Mouse (Mus musculus) erythroid progenitor cell, adult 5-6 weeks (primary cell): Measurements from ENCODE around the gene Prpf6. TPM values are rescaled to one million over a fixed set of nuclear protein-coding genes. Genes with fewer than 3 reads are reported as not detected.

Source experiments
- total RNA-seq, 2 experiments: library from RNA; stranded (forward) in 1 of 2; stranded (reverse) in 1 of 2; fragments of 150-400 nt in 1 of 2; fragments of 186-747, 209-891 nt in 1 of 2; gene quantifications; 2 replicates each; pipeline versions ENCODE4 v1.2.3 to v1.2.4; 2015 to 2017; ENCODE audit warnings: low replicate concordance in 2 of 2

Gene Prpf6
- total RNA-seq, 2 experiments from 2014 or later, result 11.7 to 28.1 TPM

Other genes with a start within 250 kb of the Prpf6 start
- 2.9 and 10.1 TPM in 2 replicates for gene Zgpat, start 226.9 kb upstream of the Prpf6 start, total RNA-seq (2015; ENCODE audit: low replicate concordance)
- 11.2 and 15.4 TPM in 2 replicates for gene Zgpat, start 226.9 kb upstream of the Prpf6 start, total RNA-seq (2017; ENCODE audit: low replicate concordance)
- gene Arfrp1, start 226.5 kb upstream of the Prpf6 start, total RNA-seq (2015; ENCODE audit: low replicate concordance), result 5.4 and 14.3 TPM in 2 replicates
- gene Arfrp1, start 226.5 kb upstream of the Prpf6 start, total RNA-seq (2017; ENCODE audit: low replicate concordance), result 9.0 and 10.8 TPM in 2 replicates
- 4.6 and 37.5 TPM in 2 replicates for gene Lime1, start 211.8 kb upstream of the Prpf6 start, total RNA-seq (2015; ENCODE audit: low replicate concordance)
- 11.7 and 13.2 TPM in 2 replicates for gene Lime1, start 211.8 kb upstream of the Prpf6 start, total RNA-seq (2017; ENCODE audit: low replicate concordance)
- 12.2 and 12.3 TPM in 2 replicates for gene Zbtb46, start 132.4 kb upstream of the Prpf6 start, total RNA-seq (2015; ENCODE audit: low replicate concordance)
- 7.5 and 15.5 TPM in 2 replicates for gene Zbtb46, start 132.4 kb upstream of the Prpf6 start, total RNA-seq (2017; ENCODE audit: low replicate concordance)
- not detected in 2 replicates for gene Abhd16b, start 98.7 kb upstream of the Prpf6 start, total RNA-seq (2015; ENCODE audit: low replicate concordance)
- not detected in 2 replicates for gene Abhd16b, start 98.7 kb upstream of the Prpf6 start, total RNA-seq (2017; ENCODE audit: low replicate concordance)
- 19.8 and 23.5 TPM in 2 replicates for gene Tpd52l2, start 94.7 kb upstream of the Prpf6 start, total RNA-seq (2015; ENCODE audit: low replicate concordance)
- gene Tpd52l2, start 94.7 kb upstream of the Prpf6 start, total RNA-seq (2017; ENCODE audit: low replicate concordance), result 45.3 and 90.6 TPM in 2 replicates
- 14.1 and 25.2 TPM in 2 replicates for gene Dnajc5, start 71.4 kb upstream of the Prpf6 start, total RNA-seq (2015; ENCODE audit: low replicate concordance)
- gene Dnajc5, start 71.4 kb upstream of the Prpf6 start, total RNA-seq (2017; ENCODE audit: low replicate concordance), result 21.4 and 23.3 TPM in 2 replicates
- 26.4 and 37.1 TPM in 2 replicates for gene Uckl1, start 7.0 kb upstream of the Prpf6 start, total RNA-seq (2015; ENCODE audit: low replicate concordance)
- gene Uckl1, start 7.0 kb upstream of the Prpf6 start, total RNA-seq (2017; ENCODE audit: low replicate concordance), result 15.2 and 30.2 TPM in 2 replicates
- gene Zfp512b, start 935 bp downstream of the Prpf6 start, total RNA-seq (2015; ENCODE audit: low replicate concordance), result 2.5 and 14.8 TPM in 2 replicates
- gene Zfp512b, start 935 bp downstream of the Prpf6 start, total RNA-seq (2017; ENCODE audit: low replicate concordance), result 0.39 and 4.2 TPM in 2 replicates
- 4.0 TPM in 1 of 2 replicates, not detected in the other for gene Samd10, start 7.3 kb downstream of the Prpf6 start, total RNA-seq (2015; ENCODE audit: low replicate concordance)
- gene Samd10, start 7.3 kb downstream of the Prpf6 start, total RNA-seq (2017; ENCODE audit: low replicate concordance), result 0.08 and 0.77 TPM in 2 replicates
- gene Gm29797, start 65.2 kb downstream of the Prpf6 start, total RNA-seq (2015; ENCODE audit: low replicate concordance), result not detected in 2 replicates
- gene Gm29797, start 65.2 kb downstream of the Prpf6 start, total RNA-seq (2017; ENCODE audit: low replicate concordance), result not detected in 2 replicates
- gene Sox18, start 79.8 kb downstream of the Prpf6 start, total RNA-seq (2015; ENCODE audit: low replicate concordance), result not detected in 2 replicates
- not detected in 2 replicates for gene Sox18, start 79.8 kb downstream of the Prpf6 start, total RNA-seq (2017; ENCODE audit: low replicate concordance)
- gene Tcea2, start 88.4 kb downstream of the Prpf6 start, total RNA-seq (2015; ENCODE audit: low replicate concordance), result 2.2 TPM in 1 of 2 replicates, not detected in the other
- 1.9 TPM in 1 of 2 replicates, not detected in the other for gene Tcea2, start 88.4 kb downstream of the Prpf6 start, total RNA-seq (2017; ENCODE audit: low replicate concordance)
- gene Rgs19, start 102.1 kb downstream of the Prpf6 start, total RNA-seq (2015; ENCODE audit: low replicate concordance), result 84.0 and 98.9 TPM in 2 replicates
- gene Rgs19, start 102.1 kb downstream of the Prpf6 start, total RNA-seq (2017; ENCODE audit: low replicate concordance), result 17.1 and 33.1 TPM in 2 replicates
- not detected in 2 replicates for gene Lkaaear1, start 106.6 kb downstream of the Prpf6 start, total RNA-seq (2015; ENCODE audit: low replicate concordance)
- gene Lkaaear1, start 106.6 kb downstream of the Prpf6 start, total RNA-seq (2017; ENCODE audit: low replicate concordance), result not detected in 2 replicates
- gene Oprl1, start 123.1 kb downstream of the Prpf6 start, total RNA-seq (2015; ENCODE audit: low replicate concordance), result not detected in 2 replicates
- gene Oprl1, start 123.1 kb downstream of the Prpf6 start, total RNA-seq (2017; ENCODE audit: low replicate concordance), result not detected in 2 replicates
- not detected in 2 replicates for gene Myt1, start 171.5 kb downstream of the Prpf6 start, total RNA-seq (2015; ENCODE audit: low replicate concordance)
- gene Myt1, start 171.5 kb downstream of the Prpf6 start, total RNA-seq (2017; ENCODE audit: low replicate concordance), result not detected in 2 replicates
- 38.6 and 54.1 TPM in 2 replicates for gene Pcmtd2, start 246.0 kb downstream of the Prpf6 start, total RNA-seq (2015; ENCODE audit: low replicate concordance)
- 39.4 and 44.5 TPM in 2 replicates for gene Pcmtd2, start 246.0 kb downstream of the Prpf6 start, total RNA-seq (2017; ENCODE audit: low replicate concordance)